Mouse (Mus musculus) lung, postnatal 0 days (tissue): ENCODE results near the gene 4930402F06Rik. TPM values are rescaled to one million over a fixed set of nuclear protein-coding genes. Genes with fewer than 3 reads are reported as not detected.

Source experiments
- ATAC-seq: fragments of 200-750 bp; cut with Nextera tagmentation; 2 replicates; pipeline ENCODE4 v1.8.0; 2017; ENCODE audit warnings: moderate library complexity
- DNase-seq: peaks from one replicate; pipeline ENCODE4 v3.0.0-alpha.2; 2016; ENCODE audit warnings: low spot score
- H3K27ac ChIP-seq: fragments of 300-500 bp; sonication (generic); 2 replicates; pipeline ENCODE4 v1.5.1; 2014; ENCODE audit warnings: antibody characterized with exemption, mild to moderate bottlenecking, low read length, mixed read lengths
- H3K27me3 ChIP-seq: fragments of 300-500 bp; sonication (generic); replicated peaks from 2 replicates; pipeline ENCODE4 v1.6.1; 2014; ENCODE audit warnings: low read length, mixed read lengths; ENCODE audit not compliant: insufficient read depth
- H3K36me3 ChIP-seq: fragments of 300-500 bp; sonication (generic); 2 replicates; pipeline ENCODE4 v1.6.1; 2014; ENCODE audit warnings: low read length, mixed read lengths; ENCODE audit not compliant: insufficient read depth
- H3K4me1 ChIP-seq: fragments of 300-500 bp; sonication (generic); 2 replicates; pipeline ENCODE4 v1.6.1; 2014; ENCODE audit warnings: antibody characterized with exemption, low read depth, low read length, mixed read lengths; ENCODE audit not compliant: insufficient read depth
- H3K4me2 ChIP-seq: fragments of 300-500 bp; sonication (generic); replicated peaks from 2 replicates; pipeline ENCODE4 v1.6.1; 2014; ENCODE audit warnings: low read depth, mild to moderate bottlenecking, low read length, moderate library complexity, mixed read lengths
- H3K4me3 ChIP-seq: fragments of 300-500 bp; sonication (generic); 2 replicates; pipeline ENCODE4 v1.5.1; 2014; ENCODE audit warnings: low read depth, low read length
- H3K9ac ChIP-seq: fragments of 300-500 bp; sonication (generic); replicated peaks from 2 replicates; pipeline ENCODE4 v1.6.1; 2014; ENCODE audit warnings: low read depth, mild to moderate bottlenecking
- H3K9me3 ChIP-seq: fragments of 300-500 bp; sonication (generic); 2 replicates; pipeline ENCODE4 v1.6.1; 2016; ENCODE audit warnings: low read length, mixed read lengths
- CTCF ChIP-seq: IDR thresholded peaks from 2 replicates; pipeline ENCODE4 v1.5.1; 2016; ENCODE audit warnings: antibody characterized with exemption, mild to moderate bottlenecking
- EP300 ChIP-seq: IDR thresholded peaks from 2 replicates; pipeline ENCODE4 v1.6.1; 2016; ENCODE audit warnings: antibody characterized with exemption, mild to moderate bottlenecking, control low read depth
- WGBS: fragments of 180-500 bp; shearing (Covaris S2); extraction: QIAGEN DNeasy Blood & Tissue Kit; methylation state at CpG from one replicate; pipeline ENCODE4 v1.1.7; 2014; 5-methylcytosine and 5-hydroxymethylcytosine counted together
- polyA plus RNA-seq: library from polyadenylated mRNA; unstranded; fragments of >200 nt; fragmentation: Nextera tagmentation; extraction: Ambion mirVana; gene quantifications from 2 replicates; pipeline ENCODE4 v1.2.1, GENCODE M21; 2015

4930402F06Rik gene
- polyA plus RNA-seq, 1 experiment from 2014 or later = not detected

- Histone ChIP-seq H3K9ac (no peak overlapping the region), H3K9me3 (no peaks in the 10 kb centered on the region), H3K27ac (no peak overlapping the region), H3K4me2 (no peak overlapping the region), H3K4me1 (no peaks in the 10 kb centered on the region), H3K4me3 (no peak overlapping the region), H3K36me3 (no peaks in the 10 kb centered on the region), H3K27me3 (no peaks in the 10 kb centered on the region)
- ATAC-seq (no peak), DNase-seq (no peak)
- no peak for TF ChIP-seq CTCF
- TF ChIP-seq EP300 = no peak
- 12% methylated on average over 6 of the region's 6 CpGs for WGBS
These were observed 19.4 kb downstream of the 4930402F06Rik start for GRCm38 (mm10) chr2:35377600-35377999.

DNA sequence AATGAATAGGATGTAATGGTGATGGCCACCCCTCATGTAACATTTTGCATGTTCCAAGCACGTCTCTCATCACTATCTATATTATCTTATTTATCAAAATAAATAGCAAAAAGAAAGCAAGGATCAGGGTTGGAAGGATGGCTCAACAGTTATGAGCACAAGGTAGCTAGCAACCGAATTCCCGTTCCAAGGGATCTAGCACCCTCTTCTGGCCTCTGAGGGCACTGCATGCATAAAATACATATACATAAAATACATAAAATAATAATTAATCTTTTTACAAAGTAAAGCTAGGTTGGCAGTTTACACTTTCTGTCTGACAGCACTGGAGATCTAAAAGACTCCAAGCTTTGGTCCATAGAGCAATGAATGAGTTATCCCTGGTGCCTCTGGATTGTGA lies 24.0 kb downstream of the 4930402F06Rik start:
- no peaks in the 10 kb centered on the region for H3K4me1 ChIP-seq
- H3K27ac ChIP-seq = no peak overlapping the region
- DNase-seq = peak; percentile 44
- no peak for TF ChIP-seq EP300
- peak; percentile 77 for TF ChIP-seq CTCF
- no peak overlapping the region for H3K4me2 ChIP-seq
- no peak overlapping the region for H3K9ac ChIP-seq
- no peak overlapping the region for H3K4me3 ChIP-seq
- 20% methylated on average over 3 of the region's 3 CpGs for WGBS
- H3K36me3 ChIP-seq = no peaks in the 10 kb centered on the region
- H3K27me3 ChIP-seq = no peaks in the 10 kb centered on the region
- no peak for ATAC-seq
- no peaks in the 10 kb centered on the region for H3K9me3 ChIP-seq

DNA sequence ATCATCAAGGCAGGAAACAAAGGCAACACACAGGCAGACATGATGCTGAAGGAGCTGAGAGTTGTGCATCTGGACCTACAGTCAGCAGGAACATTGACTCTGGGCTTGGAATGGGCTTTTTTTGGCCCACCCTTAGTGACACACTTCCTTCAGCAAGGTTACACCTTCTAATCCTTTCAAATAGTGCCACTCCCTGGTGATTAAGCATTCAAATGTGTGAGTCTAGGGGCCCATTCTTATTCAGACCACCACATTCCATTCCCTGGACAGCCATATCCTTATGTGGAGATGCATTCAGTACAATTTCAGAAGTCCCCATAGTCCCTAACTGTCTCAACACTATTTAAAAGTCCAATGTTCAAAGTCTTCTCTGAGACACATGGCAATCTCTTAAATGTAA lies 26.3 kb downstream of the 4930402F06Rik start:
- Histone ChIP-seq H3K9ac (no peak overlapping the region), H3K27me3 (no peaks in the 10 kb centered on the region), H3K27ac (no peak overlapping the region), H3K36me3 (no peaks in the 10 kb centered on the region), H3K4me1 (no peaks in the 10 kb centered on the region), H3K9me3 (no peaks in the 10 kb centered on the region), H3K4me2 (no peak overlapping the region), H3K4me3 (no peak overlapping the region)
- TF ChIP-seq CTCF (no peak), EP300 (no peak)
- no peak for ATAC-seq
- DNase-seq = no peak

DNA sequence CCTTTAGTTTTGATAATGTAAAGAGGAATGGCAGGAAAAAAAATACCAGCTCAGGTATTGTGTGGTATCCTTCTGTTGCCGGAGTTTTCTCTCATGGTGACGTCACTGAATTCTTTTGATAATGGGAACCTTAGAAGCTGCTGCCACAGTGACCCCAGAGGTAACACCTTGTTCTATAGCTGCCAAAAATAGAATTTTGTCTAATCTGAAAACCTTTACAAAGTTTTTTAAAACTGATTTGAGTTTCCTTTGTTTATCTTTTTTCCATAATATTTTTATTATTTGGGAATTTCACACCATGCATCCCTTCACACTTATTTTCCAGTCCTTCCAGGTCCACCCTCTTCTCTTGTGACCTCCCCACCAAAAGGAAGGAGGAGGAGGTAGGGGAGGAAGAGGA lies 29.3 kb downstream of the 4930402F06Rik start, which contains the start of gene 4930568D16Rik:
Gene 4930568D16Rik, minus strand, starts transcription at position 101 of the 400 bp plus-strand sequence.
- H3K4me2 ChIP-seq = no peak within 1 kb of the TSS
- no peak within 1 kb of the TSS for H3K4me3 ChIP-seq
- no peak within 1 kb of the TSS for H3K9ac ChIP-seq
- no peak within 1 kb of the TSS for H3K27ac ChIP-seq
- no peaks in the 10 kb centered on the region for H3K4me1 ChIP-seq
- H3K9me3 ChIP-seq = no peaks in the 10 kb centered on the region
- H3K36me3 ChIP-seq = no peaks in the 10 kb centered on the region
- no peak for DNase-seq
- no peak for ATAC-seq
- WGBS = 61% methylated on average over 2 of the region's 2 CpGs
- no peaks in the 10 kb centered on the region for H3K27me3 ChIP-seq
- TF ChIP-seq CTCF (no peak), EP300 (no peak)

DNA sequence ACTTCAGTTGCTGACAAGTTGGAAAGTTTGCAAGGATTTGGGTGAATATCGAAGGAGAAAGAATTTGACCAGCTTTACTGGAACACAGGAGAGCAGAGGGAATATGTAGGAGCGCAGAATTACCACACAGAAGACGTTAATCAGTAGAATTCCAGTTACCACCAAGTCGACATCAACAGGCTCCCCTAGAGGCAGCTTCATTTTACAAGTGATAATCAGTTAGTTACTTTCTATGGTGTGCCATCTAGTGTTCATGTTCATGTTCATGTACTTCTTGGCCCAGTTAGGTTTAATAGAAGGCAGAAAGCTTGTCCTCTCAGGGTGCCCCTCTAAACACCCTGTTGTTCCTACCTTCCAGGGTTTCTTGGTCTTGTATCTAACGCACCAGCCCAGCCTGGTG lies 47.8 kb downstream of the 4930402F06Rik start:
- peak; percentile 91 for DNase-seq
- ATAC-seq = peak; percentile 65
- Histone ChIP-seq H3K4me1 (no peaks in the 10 kb centered on the region), H3K4me3 (no peak overlapping the region), H3K9ac (no peak overlapping the region), H3K36me3 (no peaks in the 10 kb centered on the region), H3K27me3 (no peaks in the 10 kb centered on the region), H3K27ac (no peak overlapping the region), H3K4me2 (no peak overlapping the region), H3K9me3 (no peaks in the 10 kb centered on the region)
- 35% methylated on average over 5 of the region's 5 CpGs for whole genome bisulfite sequencing
- TF ChIP-seq CTCF (peak; percentile 90), EP300 (no peak)

DNA sequence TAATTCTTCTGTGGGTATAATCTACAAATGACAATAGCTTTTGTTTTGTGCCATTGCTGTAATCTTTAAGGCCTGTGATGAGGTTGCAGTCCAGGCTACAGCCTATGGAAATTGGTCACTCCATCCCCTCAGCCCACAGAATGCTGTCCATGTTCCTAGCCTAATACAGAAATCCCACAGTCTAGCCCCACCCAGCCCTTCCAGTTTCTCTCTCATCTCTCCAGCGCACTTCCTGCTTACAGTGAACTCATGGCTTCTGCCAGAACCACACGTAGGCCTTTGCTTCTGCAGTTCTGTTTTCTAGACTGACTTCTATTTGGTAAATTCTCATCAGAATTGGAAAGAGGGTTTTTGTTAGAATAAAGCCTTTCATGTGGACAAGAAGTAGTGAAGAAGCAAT lies 51.0 kb downstream of the 4930402F06Rik start:
- DNase-seq (peak; percentile 30), ATAC-seq (no peak)
- Histone ChIP-seq H3K9me3 (no peaks in the 10 kb centered on the region), H3K4me2 (no peak overlapping the region), H3K9ac (no peak overlapping the region), H3K4me3 (no peak overlapping the region), H3K36me3 (no peaks in the 10 kb centered on the region), H3K27me3 (no peaks in the 10 kb centered on the region), H3K4me1 (no peaks in the 10 kb centered on the region), H3K27ac (no peak overlapping the region)
- no peak for TF ChIP-seq CTCF
- TF ChIP-seq EP300 = no peak
- 45% methylated on average over 2 of the region's 2 CpGs for WGBS

DNA sequence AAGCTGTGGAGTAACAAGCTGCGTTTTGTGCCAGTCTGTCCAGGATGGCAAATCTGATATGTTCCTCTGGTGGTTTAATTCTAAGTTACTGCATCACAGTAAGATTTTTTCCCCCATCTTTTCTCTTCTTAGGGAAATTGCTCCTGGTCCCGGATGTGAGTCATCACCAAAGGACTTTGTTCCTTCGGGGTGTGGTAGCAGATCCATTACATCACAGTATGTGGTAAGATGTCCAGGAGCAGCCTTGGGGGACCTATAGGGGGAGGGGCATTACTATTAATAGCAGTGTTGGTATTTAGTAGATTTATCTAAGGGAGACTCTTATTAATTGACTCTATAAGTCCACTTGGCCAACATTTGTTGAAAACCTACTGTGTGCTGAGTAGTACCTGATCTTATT lies 54.4 kb downstream of the 4930402F06Rik start:
- no peaks in the 10 kb centered on the region for H3K27me3 ChIP-seq
- no peak overlapping the region for H3K9ac ChIP-seq
- WGBS = 54% methylated on average over 3 of the region's 3 CpGs
- TF ChIP-seq CTCF (no peak), EP300 (peak; percentile 45; the same call in 1 of the 2 replicates)
- no peak overlapping the region for H3K4me2 ChIP-seq
- H3K27ac ChIP-seq = no peak overlapping the region
- no peak; the same call in 1 of the 2 replicates for ATAC-seq
- no peaks in the 10 kb centered on the region for H3K4me1 ChIP-seq
- H3K9me3 ChIP-seq = no peaks in the 10 kb centered on the region
- no peaks in the 10 kb centered on the region for H3K36me3 ChIP-seq
- no peak overlapping the region for H3K4me3 ChIP-seq
- DNase-seq = peak; percentile 58
